Mouse (Mus musculus) T-helper 17 cell (primary cell): ENCODE measurements at regions not wholly inside any gene's neighbourhood (a gene's known extent, or its start where the extent isn't known, plus 50 kb on each side); places are given as distances from the start of the nearest gene placed in this dataset.

Experiments used
- in situ Hi-C, 2 experiments: fragments of 300-600 bp; cut with MboI, MseI; formaldehyde crosslinking; loops; 1 replicate in 1 of 2; 2 replicates in 1 of 2; pipeline ENCODE4 v1.15.1; 2025; ENCODE audit warnings: high pct_unique_total_duplicates in 2 of 2

DNA sequence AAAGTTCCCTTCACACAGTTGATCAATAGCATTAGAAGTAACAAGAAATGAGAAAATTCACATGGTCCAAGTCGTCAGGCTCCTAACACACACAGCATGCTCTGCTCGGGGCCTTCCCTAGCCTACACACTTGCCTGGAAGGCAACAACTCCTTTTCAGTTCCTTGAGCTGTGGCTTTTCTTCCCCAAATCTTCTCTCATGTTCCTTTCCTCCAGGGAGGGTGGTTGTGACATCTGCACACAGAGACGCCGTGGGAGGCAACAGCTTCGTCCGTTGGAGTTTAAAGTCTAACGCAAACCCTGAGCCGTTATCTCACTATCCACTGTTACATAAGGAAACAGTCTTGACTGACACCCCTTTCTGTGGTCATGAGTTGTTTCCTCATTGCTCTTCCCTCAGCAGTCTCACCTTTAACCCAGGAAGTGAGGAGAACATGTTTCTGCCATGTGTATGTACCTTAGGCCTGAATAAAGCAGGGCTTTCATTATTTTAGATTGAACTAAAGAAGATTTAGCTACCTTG lies 88.4 kb upstream of the Tbl1xr1 start:
- in situ Hi-C loops, result loop anchor here (5.0 kb wide), 2 partner anchors 51 to 96 kb away; no protein-coding TSS in a partner anchor

DNA sequence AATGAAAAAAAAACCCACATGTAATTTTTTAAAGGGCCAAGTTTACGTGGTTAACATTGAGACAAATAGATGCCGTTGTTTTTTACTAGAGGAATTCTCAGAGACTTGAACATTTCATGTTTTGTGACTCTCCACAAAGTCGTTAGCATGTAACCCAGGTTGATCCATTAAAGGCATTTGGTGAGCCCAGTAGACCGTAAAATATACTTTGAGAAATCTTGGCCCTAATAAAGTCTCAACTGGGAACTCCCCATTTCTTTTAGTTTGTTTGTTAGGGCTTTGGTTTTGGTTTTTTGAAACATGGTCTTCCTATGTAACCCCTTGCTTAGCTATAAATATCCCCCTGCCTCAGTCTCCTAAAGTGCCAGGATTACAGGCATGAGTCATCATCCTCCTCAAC lies 85.9 kb upstream of the Tbl1xr1 start:
- in situ Hi-C loops, result no loop called here

- in situ Hi-C loops, result no loop called here
Measured at GRCm38 (mm10) chr3:21991681-21992152, 84.7 kb upstream of the Tbl1xr1 start.

DNA sequence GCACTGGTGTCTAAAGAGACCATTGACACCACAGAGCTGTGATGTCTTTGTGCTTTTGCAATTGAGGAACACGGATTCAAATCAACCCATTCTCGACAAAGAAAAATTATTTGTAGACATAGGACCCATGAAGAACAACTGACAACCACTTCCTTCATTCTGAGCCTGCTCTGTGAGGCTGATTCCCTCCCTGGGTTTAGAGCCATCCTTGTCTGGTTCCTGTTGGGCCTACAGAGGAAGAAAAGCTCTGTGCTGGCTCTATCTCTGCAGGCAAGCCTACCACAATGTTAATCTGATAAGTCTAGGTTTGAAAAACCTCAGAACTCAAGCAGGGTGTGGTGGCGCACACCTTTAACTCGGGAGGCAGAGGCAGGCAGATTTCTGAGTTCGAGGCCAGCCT lies 84.2 kb upstream of the Tbl1xr1 start:
- in situ Hi-C loops, result no loop called here

DNA sequence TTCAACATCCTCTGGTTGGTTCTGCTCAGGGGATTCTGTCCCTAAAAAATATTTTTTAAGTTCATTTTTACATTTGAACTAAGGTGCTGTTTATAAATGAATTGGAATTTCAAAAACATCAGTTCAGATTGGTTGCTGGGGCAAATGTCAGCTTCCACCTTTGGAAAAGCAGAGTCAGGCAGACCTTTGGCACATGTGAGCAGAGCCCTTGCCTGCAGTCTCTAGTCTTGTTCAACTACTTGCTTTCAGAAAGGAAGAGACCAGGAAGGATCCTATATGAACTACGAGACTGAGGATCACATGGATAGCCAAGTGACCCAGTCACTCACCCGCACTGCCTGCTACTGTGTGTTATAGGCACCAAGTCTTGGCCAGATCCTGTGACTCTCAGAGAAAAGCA lies 82.5 kb upstream of the Tbl1xr1 start:
- in situ Hi-C loops, result no loop called here

DNA sequence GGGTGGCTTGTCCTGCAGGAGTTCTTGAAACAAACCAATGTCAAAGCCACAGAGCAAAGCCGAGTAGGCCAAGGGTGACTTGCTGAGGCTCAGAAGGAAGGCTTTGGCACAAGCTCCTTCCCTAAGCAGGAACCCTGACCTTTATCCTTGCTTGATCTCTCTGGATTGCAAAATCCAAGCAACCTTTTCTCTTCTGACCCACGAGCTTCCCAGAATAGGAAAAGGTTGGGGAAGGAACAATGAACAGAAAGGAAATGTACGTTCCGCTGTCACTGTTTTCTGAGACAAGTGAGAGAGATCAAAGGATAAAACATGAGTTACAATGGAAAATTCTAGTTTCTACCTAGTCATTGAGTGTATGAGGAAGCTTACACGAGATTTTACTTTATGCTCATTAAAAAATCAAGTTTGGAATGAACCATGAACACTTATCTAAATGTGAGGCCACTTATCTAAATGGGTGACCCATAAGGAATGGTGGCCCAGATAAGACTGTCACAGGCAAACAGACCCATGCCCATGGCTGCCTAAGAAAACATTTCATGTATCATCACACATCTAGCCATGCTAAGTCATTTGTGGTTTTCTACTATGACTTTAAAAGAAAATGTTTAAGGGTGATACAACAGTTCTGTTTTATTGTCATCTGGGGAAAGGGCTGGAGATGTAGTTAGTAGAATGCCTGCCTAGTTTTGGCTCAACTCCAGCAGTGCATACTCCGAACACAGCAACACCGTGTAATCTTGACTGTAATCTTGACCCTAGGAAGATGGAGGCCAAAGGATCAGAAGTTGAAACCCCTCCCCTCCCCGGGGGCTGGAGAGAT lies 80.7 kb upstream of the Tbl1xr1 start:
- in situ Hi-C loops, result no loop called here

- in situ Hi-C loops, result no loop called here
Measured at GRCm38 (mm10) chr3:21997387-21997786, 79.1 kb upstream of the Tbl1xr1 start.

GRCm38 (mm10) chr3:22005456-22005855 lies 71.0 kb upstream of the Tbl1xr1 start:
- in situ Hi-C loops, result loop anchor here in 1 of 2 experiments (25.0 kb wide), 1 partner anchor 1343 kb away; no protein-coding TSS in a partner anchor

DNA sequence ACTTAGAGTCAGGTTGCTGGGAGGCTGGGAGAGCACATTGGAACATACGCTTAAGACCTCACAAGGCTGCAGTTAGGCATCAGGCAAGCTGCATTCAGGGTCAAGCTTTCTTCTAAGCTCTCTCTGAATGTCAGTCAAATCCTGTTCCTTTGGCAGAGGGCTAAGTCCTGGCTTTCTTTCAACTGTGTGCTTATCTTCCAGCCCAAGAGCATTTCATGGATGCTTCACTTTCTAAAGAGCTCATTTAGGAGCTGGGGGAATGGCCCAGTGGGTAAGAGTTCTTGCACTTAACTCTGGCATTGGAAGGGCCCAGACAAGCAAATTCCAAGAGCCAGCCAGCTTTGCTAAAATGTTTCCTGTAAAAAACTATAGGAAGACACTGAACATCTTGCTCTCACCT lies 70.3 kb upstream of the Tbl1xr1 start:
- in situ Hi-C loops, result loop anchor here in 1 of 2 experiments (25.0 kb wide), 1 partner anchor 1344 kb away; no protein-coding TSS in a partner anchor

DNA sequence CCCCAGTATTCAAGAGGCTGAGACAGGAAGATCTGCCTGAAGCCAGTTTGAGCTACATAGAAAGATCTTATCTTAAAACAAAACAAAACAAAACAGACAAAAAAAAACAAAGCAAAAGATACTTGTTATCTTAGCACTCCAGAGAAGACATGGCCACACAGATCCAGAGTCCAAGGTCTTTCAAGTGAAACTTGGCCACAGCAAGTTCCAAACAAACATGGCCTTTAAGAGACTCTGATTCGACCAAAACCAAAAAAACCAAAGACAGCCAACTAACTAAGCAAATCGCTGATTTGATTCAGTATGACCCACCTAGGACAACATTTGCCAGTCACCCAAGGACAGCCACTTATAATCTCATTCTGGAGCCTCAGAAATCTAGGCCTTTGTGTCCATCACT lies 69.8 kb upstream of the Tbl1xr1 start:
- in situ Hi-C loops, result loop anchor here in 1 of 2 experiments (25.0 kb wide), 1 partner anchor 1344 kb away; no protein-coding TSS in a partner anchor

DNA sequence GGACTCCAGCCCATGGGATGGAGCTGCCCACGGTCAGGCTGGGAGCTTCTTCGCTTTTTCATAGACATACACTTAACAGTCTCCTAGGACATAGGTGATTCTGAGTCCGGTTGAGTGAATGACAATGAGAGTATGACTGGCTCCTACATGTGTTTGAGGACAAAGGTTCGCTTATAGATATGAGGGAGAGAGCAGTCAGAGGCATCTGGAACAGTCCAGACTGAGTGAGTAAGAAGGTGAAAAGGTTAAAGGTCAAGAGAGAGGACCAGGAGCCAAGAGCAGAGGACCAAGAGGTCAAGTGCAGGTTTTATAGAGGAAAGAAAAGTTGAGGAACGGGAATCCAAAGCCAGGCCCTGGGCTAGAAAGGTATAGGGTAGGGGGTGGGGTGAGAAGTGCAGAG lies 68.7 kb upstream of the Tbl1xr1 start:
- in situ Hi-C loops, result loop anchor here in 1 of 2 experiments (25.0 kb wide), 1 partner anchor 1345 kb away; no protein-coding TSS in a partner anchor

DNA sequence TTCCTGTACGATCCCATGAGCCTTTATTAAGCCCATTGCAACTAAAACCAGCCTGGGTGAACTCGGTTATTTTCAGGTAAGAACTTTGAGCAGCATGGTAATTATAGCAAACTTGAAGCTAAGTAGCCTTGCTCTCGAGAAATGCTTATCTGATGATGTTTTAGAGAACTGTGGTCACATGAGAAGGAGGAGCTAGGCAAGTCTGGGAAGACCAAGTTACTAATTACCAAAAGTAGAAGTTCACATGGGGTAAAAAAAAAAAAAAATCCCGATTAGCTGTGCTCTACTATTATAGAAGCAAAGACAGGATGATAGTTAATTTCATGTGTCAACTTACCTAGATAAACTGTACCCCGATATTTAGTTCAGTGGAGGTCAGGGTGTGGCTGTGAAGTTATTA lies 68.0 kb upstream of the Tbl1xr1 start:
- in situ Hi-C loops, result loop anchor here in 1 of 2 experiments (25.0 kb wide), 1 partner anchor 1346 kb away; no protein-coding TSS in a partner anchor

- in situ Hi-C loops, result loop anchor here in 1 of 2 experiments (25.0 kb wide), 1 partner anchor 1348 kb away; no protein-coding TSS in a partner anchor
Measured at GRCm38 (mm10) chr3:22009898-22010699, 66.4 kb upstream of the Tbl1xr1 start.

DNA sequence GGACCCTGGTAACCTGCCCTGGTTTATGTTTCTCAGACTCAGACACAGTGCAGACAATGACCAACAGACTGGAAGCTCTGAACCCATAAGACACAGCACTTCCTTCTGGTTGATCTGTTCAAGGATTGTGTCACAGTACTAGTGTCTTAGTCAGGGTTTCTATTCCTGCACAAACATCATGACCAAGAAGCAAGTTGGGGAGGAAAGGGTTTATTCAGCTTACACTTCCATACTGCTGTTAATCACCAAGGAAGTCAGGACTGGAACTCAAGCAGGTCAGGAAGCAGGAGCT lies 65.8 kb upstream of the Tbl1xr1 start:
- in situ Hi-C loops, result loop anchor here in 1 of 2 experiments (25.0 kb wide), 1 partner anchor 1348 kb away; no protein-coding TSS in a partner anchor

- in situ Hi-C loops, result loop anchor here in 1 of 2 experiments (25.0 kb wide), 1 partner anchor 1359 kb away; no protein-coding TSS in a partner anchor
Measured at GRCm38 (mm10) chr3:22021360-22021935, 55.0 kb upstream of the Tbl1xr1 start.

DNA sequence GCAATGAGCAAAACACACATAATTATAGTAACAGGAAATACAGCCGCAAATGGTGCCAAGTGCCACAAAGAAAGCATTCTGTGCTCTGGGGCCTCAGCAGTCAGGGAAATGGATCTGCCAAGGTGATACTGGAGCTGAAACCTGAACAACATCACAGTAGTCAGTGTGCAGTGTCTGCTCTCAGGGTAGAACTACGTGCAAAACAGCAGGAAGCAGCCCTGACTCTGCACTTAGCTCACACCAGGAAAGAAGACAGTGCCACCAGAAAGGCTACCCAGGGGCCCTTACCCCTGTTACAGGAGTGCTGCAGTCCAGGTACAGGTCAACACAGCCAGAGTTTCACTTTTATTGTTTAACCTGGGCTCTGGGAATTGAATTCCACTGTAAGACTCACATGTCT lies 54.0 kb upstream of the Tbl1xr1 start:
- in situ Hi-C loops, result loop anchor here in 1 of 2 experiments (25.0 kb wide), 1 partner anchor 1360 kb away; no protein-coding TSS in a partner anchor

- in situ Hi-C loops, result loop anchor here in 1 of 2 experiments (25.0 kb wide), 1 partner anchor 1361 kb away; no protein-coding TSS in a partner anchor
Measured at GRCm38 (mm10) chr3:22023049-22023448, 53.4 kb upstream of the Tbl1xr1 start.

- in situ Hi-C loops, result loop anchor here in 1 of 2 experiments (25.0 kb wide), 1 partner anchor 1361 kb away; no protein-coding TSS in a partner anchor
Measured at GRCm38 (mm10) chr3:22023551-22023950, 52.9 kb upstream of the Tbl1xr1 start.

DNA sequence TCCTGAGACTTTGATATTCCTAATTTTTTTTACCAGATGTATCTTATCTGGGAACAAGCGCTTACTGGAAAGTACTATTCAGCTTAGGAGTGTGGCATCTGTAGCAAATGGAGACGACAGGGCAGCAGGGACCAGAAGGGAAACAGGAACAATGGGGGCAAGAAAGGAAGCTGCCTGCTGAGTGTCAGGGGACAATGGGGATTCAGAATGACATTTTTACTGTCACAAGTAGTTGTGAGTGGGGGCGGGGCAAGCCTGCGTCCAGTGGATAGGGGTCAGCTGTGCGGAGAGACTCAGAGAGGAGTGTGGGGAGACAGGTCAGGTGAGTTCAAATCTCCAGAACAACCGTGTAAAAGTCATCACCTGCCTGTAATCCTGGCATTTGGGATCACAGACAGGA lies 52.3 kb upstream of the Tbl1xr1 start:
- in situ Hi-C loops, result loop anchor here in 1 of 2 experiments (25.0 kb wide), 1 partner anchor 1362 kb away; no protein-coding TSS in a partner anchor

GRCm38 (mm10) chr3:22025119-22025518 lies 51.3 kb upstream of the Tbl1xr1 start:
- in situ Hi-C loops, result no loop called here

GRCm38 (mm10) chr3:22025615-22026014 lies 50.8 kb upstream of the Tbl1xr1 start:
- in situ Hi-C loops, result no loop called here
